Mouse (Mus musculus): ENCODE measurements around the gene Zswim4.

Gene Zswim4

DNA sequence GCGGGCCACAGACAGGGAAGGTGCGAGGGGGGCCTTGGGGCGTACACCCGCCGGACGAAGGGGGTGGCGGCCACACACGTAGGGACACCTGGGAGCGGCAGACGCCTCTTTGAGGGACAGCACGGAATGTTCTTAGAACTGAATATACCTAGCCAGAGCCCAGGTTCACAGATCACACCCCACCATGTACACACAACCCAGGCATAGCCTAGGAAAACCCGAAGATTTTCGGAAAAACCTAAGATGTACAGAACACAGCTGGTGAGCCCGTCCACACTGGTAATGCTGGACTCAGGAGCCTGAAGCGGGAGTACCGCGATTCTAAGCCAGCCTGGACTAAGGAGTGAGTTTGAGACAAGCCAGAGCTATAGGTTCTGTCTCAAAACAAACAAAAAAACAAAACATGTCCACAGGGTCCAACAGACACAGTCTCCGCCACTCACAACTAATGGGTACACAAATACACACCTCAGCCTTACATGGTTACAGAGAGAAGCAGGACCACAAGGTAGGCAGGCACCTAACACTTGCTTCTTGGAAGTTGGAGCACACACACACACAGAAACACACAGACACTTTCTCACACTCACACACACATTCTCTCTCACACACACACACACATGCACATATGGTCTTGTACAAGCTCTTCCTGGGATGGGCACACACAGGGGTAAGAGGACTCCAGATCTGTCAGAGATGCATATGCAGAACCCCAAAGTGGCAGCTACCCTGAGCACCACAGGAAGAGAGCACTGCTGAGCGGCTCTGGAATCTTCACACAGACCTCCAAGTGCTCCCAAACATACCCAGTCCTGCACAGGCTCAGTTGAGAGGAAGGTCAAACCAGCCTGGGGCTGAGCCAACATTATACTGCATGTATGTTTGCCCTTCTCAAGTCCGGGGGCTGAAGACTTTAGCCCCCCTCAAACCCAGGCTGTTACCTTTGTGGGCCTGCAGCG is 52.5 kb downstream of the Zswim4 start:
- Histone ChIP-seq H3K27me3 (ENCODE audit: insufficient read depth, low read length) (no peaks in the 10 kb centered on the region), H3K4me1 (replicated peaks; ENCODE audit: low read depth, low read length) (peaks cover 79% of the 10 kb centered on the region), H3K36me3 (ENCODE audit: insufficient read depth, low read length) (peaks cover 20% of the 10 kb centered on the region), H3K9me3 (ENCODE audit: low read length) (no peaks in the 10 kb centered on the region), H3K4me3 (replicated peaks; ENCODE audit: low read length) (peak overlapping the region; percentile 85)
- TF ChIP-seq POU5F1 (IDR thresholded peaks at IDR 0.05; ENCODE audit: borderline replicate concordance, low read length), result no peak
- TF ChIP-seq CTCF (conservative IDR thresholded peaks at IDR 0.05; ENCODE audit: low read length), result no peak
- TF ChIP-seq NANOG (IDR thresholded peaks at IDR 0.05; ENCODE audit: borderline replicate concordance, low read length), result no peak

DNA sequence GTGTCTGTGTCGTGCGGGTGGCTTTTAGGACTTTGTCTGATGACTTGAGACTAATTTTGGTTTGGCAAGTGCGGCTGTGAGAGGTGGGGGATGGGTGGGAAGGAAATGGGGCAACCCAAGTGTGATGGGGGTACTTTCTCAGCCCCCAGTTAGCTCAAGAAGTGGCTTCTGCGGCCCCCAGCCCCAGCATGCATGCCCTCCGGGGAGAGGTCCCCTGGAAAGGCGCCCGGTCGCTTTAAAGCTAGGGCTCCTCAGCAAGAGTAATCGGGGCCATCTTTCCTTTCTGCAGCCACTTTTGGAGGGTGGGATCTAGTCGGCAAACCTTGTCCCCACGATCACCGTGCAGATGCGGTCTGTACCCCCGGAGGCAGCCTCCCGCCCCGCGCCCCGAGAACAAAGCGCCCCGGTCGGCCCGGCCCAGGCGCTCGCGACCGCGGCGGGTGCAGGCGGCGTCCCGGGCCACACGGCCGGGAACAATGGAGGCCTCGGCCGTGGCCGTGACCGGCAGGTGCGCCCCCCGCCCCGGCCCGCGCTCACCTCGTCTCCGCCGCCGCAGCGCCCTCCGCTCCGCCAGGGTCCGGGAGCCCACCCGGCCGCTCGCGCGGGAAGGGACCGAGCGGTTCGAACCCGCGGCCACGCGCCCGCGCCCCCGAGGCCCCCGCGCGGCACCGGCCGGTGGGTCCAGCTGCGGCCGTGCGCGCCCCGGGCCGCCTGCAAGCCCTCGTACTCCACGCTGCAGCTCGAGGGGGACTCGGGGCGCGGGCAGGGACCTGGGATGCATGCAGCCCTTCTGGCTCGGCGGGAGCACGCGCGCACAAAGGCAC is 53.4 kb downstream of the Zswim4 start:
- TF ChIP-seq NANOG (IDR thresholded peaks at IDR 0.05; ENCODE audit: borderline replicate concordance, low read length) (no peak), CTCF (conservative IDR thresholded peaks at IDR 0.05; ENCODE audit: low read length) (no peak), POU5F1 (IDR thresholded peaks at IDR 0.05; ENCODE audit: borderline replicate concordance, low read length) (no peak)
- Histone ChIP-seq H3K9me3 (ENCODE audit: low read length) (no peaks in the 10 kb centered on the region), H3K36me3 (ENCODE audit: insufficient read depth, low read length) (peaks cover 22% of the 10 kb centered on the region), H3K27me3 (ENCODE audit: insufficient read depth, low read length) (no peaks in the 10 kb centered on the region), H3K4me3 (replicated peaks; ENCODE audit: low read length) (peak overlapping the region; percentile 85), H3K4me1 (replicated peaks; ENCODE audit: low read depth, low read length) (peaks cover 79% of the 10 kb centered on the region)

DNA sequence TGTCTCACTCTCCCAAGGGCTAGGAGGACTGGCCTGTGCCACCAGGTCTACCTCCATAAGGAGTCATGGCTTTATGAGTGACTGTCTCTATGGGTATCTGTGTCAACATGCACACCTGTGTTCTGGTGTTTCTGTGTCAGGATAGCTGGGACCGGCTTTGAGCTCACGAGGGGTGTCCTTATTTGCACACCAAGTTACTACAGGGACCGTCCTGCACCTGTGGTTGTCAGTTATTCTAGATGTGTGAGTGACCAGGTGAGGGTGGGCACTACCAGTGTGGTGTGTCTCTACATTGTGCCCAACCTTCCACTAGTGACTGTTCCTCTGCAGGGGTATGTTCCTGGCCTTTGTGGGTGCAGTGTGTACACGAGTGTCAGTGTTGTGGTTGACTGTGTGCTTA is 54.0 kb downstream of the Zswim4 start:
- peak overlapping the region; percentile 85 for H3K4me3 ChIP-seq (replicated peaks; ENCODE audit: low read length)
- H3K27me3 ChIP-seq (ENCODE audit: insufficient read depth, low read length), result no peaks in the 10 kb centered on the region
- peaks cover 79% of the 10 kb centered on the region for H3K4me1 ChIP-seq (replicated peaks; ENCODE audit: low read depth, low read length)
- no peaks in the 10 kb centered on the region for H3K9me3 ChIP-seq (ENCODE audit: low read length)
- H3K36me3 ChIP-seq (ENCODE audit: insufficient read depth, low read length), result peaks cover 26% of the 10 kb centered on the region
- TF ChIP-seq NANOG (IDR thresholded peaks at IDR 0.05; ENCODE audit: borderline replicate concordance, low read length), result no peak
- TF ChIP-seq POU5F1 (IDR thresholded peaks at IDR 0.05; ENCODE audit: borderline replicate concordance, low read length), result no peak
- no peak for TF ChIP-seq CTCF (conservative IDR thresholded peaks at IDR 0.05; ENCODE audit: low read length)

DNA sequence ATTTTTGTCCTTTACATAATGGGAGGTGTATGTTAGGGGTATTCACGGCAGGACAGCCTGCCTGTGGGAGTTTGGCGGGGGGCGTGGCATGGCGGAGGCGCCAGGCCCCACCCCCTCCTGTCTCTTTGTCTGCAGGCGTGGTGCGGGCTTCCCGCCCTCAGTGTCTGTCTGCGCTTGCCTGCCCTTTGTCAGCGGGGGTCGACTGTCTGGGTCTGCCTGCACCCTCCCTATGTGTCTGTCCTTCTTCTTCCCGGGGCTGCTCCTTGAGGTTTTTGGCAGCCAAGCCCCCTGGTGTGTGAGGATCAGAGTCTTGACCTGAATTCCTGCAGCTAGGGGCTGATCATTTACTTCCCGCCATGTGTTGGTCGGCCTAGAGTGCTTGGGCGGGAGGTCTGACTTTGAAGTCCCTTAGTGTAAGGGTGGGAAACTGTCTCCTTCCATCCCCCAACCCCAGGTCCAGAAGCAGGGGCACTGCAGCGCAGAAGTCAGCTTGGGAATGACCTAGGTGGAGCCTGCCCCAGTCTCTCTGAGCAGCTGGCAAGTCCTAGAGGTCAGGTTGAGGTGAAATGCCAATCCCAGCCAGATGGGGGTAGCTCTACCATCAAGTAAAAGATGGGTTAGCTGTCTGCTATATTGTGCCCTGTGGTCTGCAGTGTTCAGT is 56.2 kb downstream of the Zswim4 start:
- peaks cover 82% of the 10 kb centered on the region for H3K4me1 ChIP-seq (replicated peaks; ENCODE audit: low read depth, low read length)
- peaks cover 34% of the 10 kb centered on the region for H3K36me3 ChIP-seq (ENCODE audit: insufficient read depth, low read length)
- peak overlapping the region; percentile 74 for H3K4me3 ChIP-seq (replicated peaks; ENCODE audit: low read length)
- TF ChIP-seq POU5F1 (IDR thresholded peaks at IDR 0.05; ENCODE audit: borderline replicate concordance, low read length) (no peak), NANOG (IDR thresholded peaks at IDR 0.05; ENCODE audit: borderline replicate concordance, low read length) (no peak)
- no peaks in the 10 kb centered on the region for H3K9me3 ChIP-seq (ENCODE audit: low read length)
- H3K27me3 ChIP-seq (ENCODE audit: insufficient read depth, low read length), result no peaks in the 10 kb centered on the region

DNA sequence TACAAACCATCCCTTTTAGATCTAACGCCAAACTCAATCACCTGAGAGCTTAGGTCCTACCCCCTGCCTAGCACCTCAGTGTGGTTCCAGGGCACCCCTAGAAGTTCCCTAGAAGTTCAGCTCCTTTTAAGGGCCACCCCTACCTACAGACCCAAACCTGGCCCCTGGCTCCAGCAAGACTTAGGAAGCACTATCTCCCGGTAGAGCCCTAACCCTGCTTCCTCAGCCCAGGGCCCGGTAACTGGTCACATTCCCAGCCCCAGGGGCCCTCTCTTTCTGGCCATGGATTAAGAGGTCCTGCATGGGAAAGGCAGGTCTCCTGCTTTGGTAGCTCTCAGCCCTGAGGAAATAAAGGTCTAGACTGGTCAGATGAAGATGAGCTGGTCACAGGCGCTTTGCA is 56.9 kb downstream of the Zswim4 start:
- TF ChIP-seq NANOG (IDR thresholded peaks at IDR 0.05; ENCODE audit: borderline replicate concordance, low read length), result no peak
- no peak for TF ChIP-seq POU5F1 (IDR thresholded peaks at IDR 0.05; ENCODE audit: borderline replicate concordance, low read length)
- no peak for TF ChIP-seq CTCF (conservative IDR thresholded peaks at IDR 0.05; ENCODE audit: low read length)
- Histone ChIP-seq H3K36me3 (ENCODE audit: insufficient read depth, low read length) (peaks cover 41% of the 10 kb centered on the region), H3K4me3 (replicated peaks; ENCODE audit: low read length) (peak overlapping the region; percentile 74), H3K9me3 (ENCODE audit: low read length) (no peaks in the 10 kb centered on the region), H3K4me1 (replicated peaks; ENCODE audit: low read depth, low read length) (peaks cover 85% of the 10 kb centered on the region), H3K27me3 (ENCODE audit: insufficient read depth, low read length) (no peaks in the 10 kb centered on the region)

DNA sequence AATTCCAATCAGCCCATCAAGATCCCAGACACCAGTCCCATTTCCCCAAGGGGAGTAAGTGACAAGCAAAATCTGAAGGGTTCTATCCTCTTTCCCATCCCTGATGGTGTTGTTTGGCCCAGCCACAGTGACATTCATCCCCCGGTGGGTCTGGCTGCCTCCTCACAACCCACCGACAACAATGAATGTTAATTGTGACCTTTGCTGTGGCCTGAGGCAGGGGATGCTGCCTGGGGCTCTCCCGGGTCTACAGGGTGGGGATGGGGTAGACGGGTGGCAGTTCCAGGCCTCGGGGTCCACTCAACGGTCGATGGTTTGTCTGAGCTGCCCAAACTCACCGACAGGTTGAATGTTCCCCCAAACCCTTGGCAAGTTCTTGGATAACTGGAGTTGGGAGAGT is 58.3 kb downstream of the Zswim4 start:
- Histone ChIP-seq H3K9me3 (ENCODE audit: low read length) (no peaks in the 10 kb centered on the region), H3K36me3 (ENCODE audit: insufficient read depth, low read length) (peaks cover 55% of the 10 kb centered on the region), H3K4me1 (replicated peaks; ENCODE audit: low read depth, low read length) (peaks cover 89% of the 10 kb centered on the region), H3K27me3 (ENCODE audit: insufficient read depth, low read length) (no peaks in the 10 kb centered on the region), H3K4me3 (replicated peaks; ENCODE audit: low read length) (peak overlapping the region; percentile 60)
- TF ChIP-seq CTCF (conservative IDR thresholded peaks at IDR 0.05; ENCODE audit: low read length) (no peak), NANOG (IDR thresholded peaks at IDR 0.05; ENCODE audit: borderline replicate concordance, low read length) (no peak)

DNA sequence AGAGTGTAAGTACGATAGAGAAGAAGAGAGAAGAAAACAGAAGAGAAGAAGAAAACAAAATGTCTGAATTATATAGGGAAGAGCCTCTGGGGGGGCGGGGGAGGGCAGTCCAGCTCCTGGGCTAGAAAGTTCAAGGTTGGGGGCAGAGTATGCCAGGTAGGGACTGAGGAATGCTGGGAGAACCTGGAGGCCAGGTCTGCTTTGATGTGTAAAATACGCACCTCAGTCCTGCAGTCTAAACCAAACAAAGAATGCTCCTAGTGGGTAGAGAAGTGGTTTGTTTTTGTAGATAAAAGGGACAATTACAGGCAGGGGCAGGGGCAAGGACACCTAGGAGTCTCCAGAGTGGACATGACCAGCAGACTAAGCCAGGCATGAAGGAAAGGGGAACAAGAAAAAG is 59.5 kb downstream of the Zswim4 start:
- Histone ChIP-seq H3K27me3 (ENCODE audit: insufficient read depth, low read length) (no peaks in the 10 kb centered on the region), H3K4me3 (replicated peaks; ENCODE audit: low read length) (0 out of 2 replicates have a peak overlapping the region, but pooled peaks have one; percentile 13), H3K36me3 (ENCODE audit: insufficient read depth, low read length) (peaks cover 61% of the 10 kb centered on the region), H3K4me1 (replicated peaks; ENCODE audit: low read depth, low read length) (peaks cover 91% of the 10 kb centered on the region), H3K9me3 (ENCODE audit: low read length) (no peaks in the 10 kb centered on the region)
- TF ChIP-seq NANOG (IDR thresholded peaks at IDR 0.05; ENCODE audit: borderline replicate concordance, low read length), result no peak
- TF ChIP-seq POU5F1 (IDR thresholded peaks at IDR 0.05; ENCODE audit: borderline replicate concordance, low read length), result no peak
- no peak for TF ChIP-seq CTCF (conservative IDR thresholded peaks at IDR 0.05; ENCODE audit: low read length)

DNA sequence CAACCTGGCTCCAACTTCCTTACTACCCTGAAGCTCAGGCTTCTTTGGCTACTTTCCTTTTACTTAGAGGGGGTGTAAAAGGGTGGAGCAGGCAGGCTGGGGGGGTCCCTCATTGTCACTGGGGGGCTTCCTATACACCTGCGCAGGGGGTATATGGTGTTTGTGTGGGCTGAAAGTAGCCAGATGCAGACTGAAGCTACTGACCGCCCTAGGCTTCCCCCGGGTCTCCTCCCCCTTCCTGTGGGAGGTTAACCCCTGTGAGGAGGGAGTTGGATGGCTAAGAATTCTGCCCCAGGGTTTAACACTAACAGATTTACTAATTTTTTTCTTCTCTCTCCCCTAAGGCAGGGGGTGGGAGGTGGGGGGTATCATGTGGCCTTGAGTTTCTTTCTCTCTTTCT is 60.3 kb downstream of the Zswim4 start:
- TF ChIP-seq NANOG (IDR thresholded peaks at IDR 0.05; ENCODE audit: borderline replicate concordance, low read length) (no peak), POU5F1 (IDR thresholded peaks at IDR 0.05; ENCODE audit: borderline replicate concordance, low read length) (no peak), CTCF (conservative IDR thresholded peaks at IDR 0.05; ENCODE audit: low read length) (no peak)
- H3K9me3 ChIP-seq (ENCODE audit: low read length), result no peaks in the 10 kb centered on the region

More for the DNA sequence above, 60.3 kb downstream of the Zswim4 start:
- Histone ChIP-seq H3K4me3 (replicated peaks; ENCODE audit: low read length) (peak overlapping the region; percentile 60), H3K4me1 (replicated peaks; ENCODE audit: low read depth, low read length) (peaks cover 90% of the 10 kb centered on the region), H3K36me3 (ENCODE audit: insufficient read depth, low read length) (peaks cover 62% of the 10 kb centered on the region), H3K27me3 (ENCODE audit: insufficient read depth, low read length) (no peaks in the 10 kb centered on the region)
